Mouse (Mus musculus): ENCODE data around the gene 1700001J03Rik. TPM values are rescaled to one million over a fixed set of nuclear protein-coding genes. Genes with fewer than 3 reads are reported as not detected.

1700001J03Rik gene
- polyA plus RNA-seq, 1 experiment from 2014 or later, result not detected

DNA sequence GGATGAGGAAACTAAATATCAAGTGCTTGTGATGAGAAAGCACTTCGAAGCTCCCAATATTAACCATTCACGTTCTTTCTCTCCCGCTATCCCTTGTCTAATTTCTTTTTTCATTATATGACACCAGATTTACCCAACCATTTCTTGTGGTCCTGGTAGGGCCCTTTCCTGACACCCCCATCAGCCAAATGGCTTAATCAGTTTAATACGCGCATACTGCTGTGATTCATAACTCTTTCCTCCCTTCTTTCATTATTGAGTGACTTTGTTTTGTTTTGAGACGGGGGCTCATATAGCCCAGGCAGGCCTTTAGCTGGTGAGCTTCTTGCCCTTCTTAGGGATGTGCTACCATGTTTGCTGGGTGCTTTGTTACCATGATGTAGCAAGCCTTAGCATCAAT lies 36.6 kb upstream of the 1700001J03Rik start:
- Histone ChIP-seq H3K36me3 (ENCODE audit: control insufficient read depth, insufficient read depth, low read length) (no peaks in the 10 kb centered on the region), H3K4me2 (ENCODE audit: low read depth, low read length) (peak overlapping the region; percentile 67), H3K27me3 (replicated peaks; ENCODE audit: control insufficient read depth, insufficient read depth, low read length) (no peaks in the 10 kb centered on the region), H3K27ac (ENCODE audit: low read length) (peak overlapping the region; percentile 100), H3K9me3 (ENCODE audit: control insufficient read depth, low read length) (no peaks in the 10 kb centered on the region), H3K4me3 (ENCODE audit: low read length) (peak overlapping the region; percentile 88), H3K9ac (ENCODE audit: low read depth, low read length) (peak overlapping the region; percentile 93), H3K4me1 (ENCODE audit: control insufficient read depth, insufficient read depth, low read length) (peaks cover 9% of the 10 kb centered on the region)
- ATAC-seq, result no peak
- 29% methylated on average over 6 of the region's 6 CpGs for WGBS

DNA sequence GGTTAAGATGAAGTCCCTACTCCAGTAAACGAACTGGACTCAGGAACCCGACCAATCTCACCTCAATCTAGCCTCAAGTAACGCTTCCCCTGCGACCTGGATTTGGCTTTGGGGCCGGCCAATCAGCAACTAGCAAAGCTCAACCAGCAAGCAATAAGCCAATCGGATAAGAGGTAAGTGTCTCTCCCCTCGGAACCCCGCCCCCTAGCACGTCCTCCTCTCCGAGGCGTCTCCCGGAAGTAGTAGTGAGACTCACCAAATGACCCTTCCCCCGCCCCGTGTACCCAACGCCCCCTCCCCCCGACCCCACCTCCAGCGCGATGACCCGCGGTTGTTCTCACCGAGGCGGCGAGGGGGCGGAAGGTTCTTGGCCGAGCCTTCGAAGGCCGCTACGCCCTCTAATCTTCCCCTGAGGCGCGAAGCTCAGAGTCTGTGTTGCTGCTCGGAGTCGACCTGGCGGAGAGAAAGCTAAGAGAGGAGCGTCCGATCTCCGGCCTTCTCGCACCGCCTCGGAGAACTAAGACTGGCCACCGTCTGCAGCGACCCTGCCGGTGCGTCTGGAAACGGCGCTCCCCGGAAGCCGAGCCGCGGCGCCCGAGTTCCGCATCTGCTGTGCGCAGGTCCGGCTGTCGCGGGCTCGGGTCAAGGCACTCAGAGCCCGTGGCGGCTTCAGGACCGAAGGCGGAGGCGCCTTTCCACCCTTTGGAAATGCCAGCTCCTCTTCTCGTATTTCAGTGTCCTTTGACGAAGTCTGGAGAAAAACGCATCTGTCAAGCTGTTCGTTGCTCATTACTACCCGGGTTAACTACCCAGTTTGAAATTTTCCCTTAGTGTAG lies 36.0 kb upstream of the 1700001J03Rik start, which contains the start of gene Rnf6:
Gene Rnf6 (minus strand): TSS at position 677 of the 836 bp plus-strand sequence.
- Histone ChIP-seq H3K4me1 (ENCODE audit: control insufficient read depth, insufficient read depth, low read length) (peaks cover 9% of the 10 kb centered on the region), H3K27me3 (replicated peaks; ENCODE audit: control insufficient read depth, insufficient read depth, low read length) (no peaks in the 10 kb centered on the region), H3K4me3 (ENCODE audit: low read length) (peak within 1 kb of the TSS; percentile 88), H3K4me2 (ENCODE audit: low read depth, low read length) (peak within 1 kb of the TSS; percentile 67), H3K9me3 (ENCODE audit: control insufficient read depth, low read length) (no peaks in the 10 kb centered on the region), H3K27ac (ENCODE audit: low read length) (peak within 1 kb of the TSS; percentile 100), H3K9ac (ENCODE audit: low read depth, low read length) (peak within 1 kb of the TSS; percentile 93), H3K36me3 (ENCODE audit: control insufficient read depth, insufficient read depth, low read length) (no peaks in the 10 kb centered on the region)
- ATAC-seq, result peak; percentile 100
- under 1% methylated on average over 67 of the region's 67 CpGs for WGBS

DNA sequence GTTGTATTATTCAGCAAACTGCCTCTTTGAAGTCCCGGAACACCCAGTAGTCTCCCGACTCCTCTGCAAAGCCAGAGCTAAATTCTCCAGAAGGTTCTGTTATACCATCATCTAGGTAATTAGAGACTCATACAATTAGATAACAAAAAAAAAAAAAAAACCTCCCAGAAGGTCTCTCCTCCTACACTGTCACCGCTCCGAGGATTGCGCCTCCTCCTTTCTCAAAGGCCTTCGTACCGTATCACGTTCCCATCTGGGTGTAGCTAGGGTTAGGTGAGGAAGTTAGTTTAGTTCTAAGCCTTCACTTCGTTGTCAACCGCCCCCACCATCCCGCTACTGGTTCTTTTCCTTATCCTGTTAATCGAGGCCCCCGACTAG lies 35.4 kb upstream of the 1700001J03Rik start:
- Histone ChIP-seq H3K36me3 (ENCODE audit: control insufficient read depth, insufficient read depth, low read length) (no peaks in the 10 kb centered on the region), H3K4me1 (ENCODE audit: control insufficient read depth, insufficient read depth, low read length) (peaks cover 9% of the 10 kb centered on the region), H3K27ac (ENCODE audit: low read length) (peak overlapping the region; percentile 100), H3K4me2 (ENCODE audit: low read depth, low read length) (peak overlapping the region; percentile 59), H3K27me3 (replicated peaks; ENCODE audit: control insufficient read depth, insufficient read depth, low read length) (no peaks in the 10 kb centered on the region), H3K4me3 (ENCODE audit: low read length) (peak overlapping the region; percentile 88), H3K9ac (ENCODE audit: low read depth, low read length) (peak overlapping the region; percentile 66), H3K9me3 (ENCODE audit: control insufficient read depth, low read length) (no peaks in the 10 kb centered on the region)
- peak; percentile 78 for ATAC-seq
- WGBS, result 8% methylated on average over 13 of the region's 13 CpGs

DNA sequence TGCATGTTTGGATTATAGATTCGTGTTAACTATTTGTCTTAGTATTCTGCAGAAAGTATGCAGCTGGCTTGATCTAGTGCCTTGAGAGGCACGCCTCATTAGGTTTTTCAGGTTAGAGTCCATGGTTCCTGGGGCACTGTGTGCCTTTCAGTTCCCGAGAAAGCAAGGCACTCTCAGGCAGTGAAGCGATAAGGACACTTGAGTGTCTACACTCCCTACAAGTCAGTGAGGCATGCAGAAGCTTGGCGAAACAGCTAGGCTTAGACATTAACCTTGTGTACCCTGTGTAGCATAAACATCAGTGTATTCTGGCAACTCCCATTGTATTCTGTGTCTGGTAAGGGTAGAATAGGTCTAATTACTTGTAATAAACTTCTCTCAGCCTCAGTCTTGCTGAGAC lies 20.4 kb upstream of the 1700001J03Rik start:
- Histone ChIP-seq H3K27ac (ENCODE audit: low read length) (no peak overlapping the region), H3K27me3 (replicated peaks; ENCODE audit: control insufficient read depth, insufficient read depth, low read length) (no peaks in the 10 kb centered on the region)

DNA sequence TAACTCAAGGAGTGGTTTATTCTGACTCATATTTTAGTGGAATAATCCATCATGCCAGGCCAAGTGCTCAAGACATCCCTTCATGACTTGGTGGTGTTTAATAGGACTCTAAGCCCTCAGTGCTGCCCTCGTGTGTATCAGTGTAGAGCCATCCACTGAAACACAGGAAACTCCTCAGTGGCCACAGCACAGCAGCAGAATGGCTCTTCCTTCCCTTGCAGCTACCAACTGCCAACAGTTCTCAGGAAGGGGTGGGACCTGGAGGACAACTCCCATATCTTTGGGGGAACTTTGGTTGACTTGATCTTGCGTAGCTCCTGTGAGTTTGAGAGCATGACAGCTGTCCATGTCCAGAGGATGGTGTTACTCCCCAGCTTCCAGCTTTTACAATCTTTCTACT lies 18.8 kb upstream of the 1700001J03Rik start:
- Histone ChIP-seq H3K27ac (ENCODE audit: low read length) (no peak overlapping the region), H3K27me3 (replicated peaks; ENCODE audit: control insufficient read depth, insufficient read depth, low read length) (no peaks in the 10 kb centered on the region), H3K4me1 (ENCODE audit: control insufficient read depth, insufficient read depth, low read length) (no peaks in the 10 kb centered on the region), H3K9ac (ENCODE audit: low read depth, low read length) (no peak overlapping the region), H3K36me3 (ENCODE audit: control insufficient read depth, insufficient read depth, low read length) (peaks cover 37% of the 10 kb centered on the region), H3K4me2 (ENCODE audit: low read depth, low read length) (no peak overlapping the region), H3K4me3 (ENCODE audit: low read length) (no peak overlapping the region), H3K9me3 (ENCODE audit: control insufficient read depth, low read length) (no peaks in the 10 kb centered on the region)
- 87% methylated on average over 2 of the region's 2 CpGs for WGBS
- ATAC-seq, result no peak

More for the DNA sequence above, 20.4 kb upstream of the 1700001J03Rik start:
- Histone ChIP-seq H3K4me1 (ENCODE audit: control insufficient read depth, insufficient read depth, low read length) (no peaks in the 10 kb centered on the region), H3K4me3 (ENCODE audit: low read length) (no peak overlapping the region), H3K4me2 (ENCODE audit: low read depth, low read length) (no peak overlapping the region), H3K9me3 (ENCODE audit: control insufficient read depth, low read length) (no peaks in the 10 kb centered on the region), H3K9ac (ENCODE audit: low read depth, low read length) (no peak overlapping the region), H3K36me3 (ENCODE audit: control insufficient read depth, insufficient read depth, low read length) (peaks cover 43% of the 10 kb centered on the region)
- WGBS, result 86% methylated on average over 5 of the region's 5 CpGs
- peak; percentile 65; the same call in 1 of the 2 replicates for ATAC-seq

DNA sequence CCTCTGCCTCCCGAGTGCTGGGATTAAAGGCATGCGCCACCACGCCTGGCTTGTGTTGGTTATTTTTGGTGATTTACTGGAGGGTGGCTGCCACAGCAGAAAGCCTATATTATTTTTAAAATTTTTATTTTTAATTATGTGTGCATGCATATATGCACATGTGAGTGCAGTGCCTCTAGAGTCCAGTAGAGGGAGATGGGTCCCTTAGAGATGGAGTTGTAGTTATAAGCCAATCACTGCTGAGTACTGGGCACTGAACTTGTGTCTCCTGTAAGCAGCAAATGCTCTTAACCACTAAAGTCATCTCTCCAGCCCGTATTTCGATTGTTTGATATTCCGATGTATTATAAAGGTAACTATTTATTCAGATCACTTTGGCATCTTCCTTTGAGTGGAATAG lies 15.5 kb upstream of the 1700001J03Rik start:
- no peak overlapping the region for H3K27ac ChIP-seq (ENCODE audit: low read length)
- no peak overlapping the region for H3K9ac ChIP-seq (ENCODE audit: low read depth, low read length)
- H3K4me2 ChIP-seq (ENCODE audit: low read depth, low read length), result no peak overlapping the region
- 95% methylated on average over 6 of the region's 6 CpGs for WGBS
- no peaks in the 10 kb centered on the region for H3K4me1 ChIP-seq (ENCODE audit: control insufficient read depth, insufficient read depth, low read length)
- H3K9me3 ChIP-seq (ENCODE audit: control insufficient read depth, low read length), result no peaks in the 10 kb centered on the region
- no peaks in the 10 kb centered on the region for H3K27me3 ChIP-seq (replicated peaks; ENCODE audit: control insufficient read depth, insufficient read depth, low read length)
- no peak for ATAC-seq
- no peak overlapping the region for H3K4me3 ChIP-seq (ENCODE audit: low read length)
- H3K36me3 ChIP-seq (ENCODE audit: control insufficient read depth, insufficient read depth, low read length), result peaks cover 11% of the 10 kb centered on the region; the same call in 1 of the 2 replicates

DNA sequence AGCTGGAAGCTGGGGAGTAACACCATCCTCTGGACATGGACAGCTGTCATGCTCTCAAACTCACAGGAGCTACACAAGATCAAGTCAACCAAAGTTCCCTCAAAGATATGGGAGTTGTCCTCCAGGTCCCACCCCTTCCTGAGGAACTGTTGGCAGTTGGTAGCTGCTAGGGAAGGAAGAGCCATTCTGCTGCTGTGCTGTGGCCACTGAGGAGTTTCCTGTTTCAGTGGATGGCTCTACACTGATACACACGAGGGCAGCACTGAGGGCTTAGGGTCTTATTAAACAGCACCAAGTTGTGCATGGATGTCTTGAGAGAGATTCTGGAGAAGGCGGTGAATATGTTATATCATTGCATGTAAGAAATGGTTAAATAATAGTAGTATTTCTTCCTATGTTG lies 14.4 kb upstream of the 1700001J03Rik start:
- no peak overlapping the region for H3K9ac ChIP-seq (ENCODE audit: low read depth, low read length)
- H3K36me3 ChIP-seq (ENCODE audit: control insufficient read depth, insufficient read depth, low read length), result peaks cover 6% of the 10 kb centered on the region; the same call in 1 of the 2 replicates
- H3K27me3 ChIP-seq (replicated peaks; ENCODE audit: control insufficient read depth, insufficient read depth, low read length), result no peaks in the 10 kb centered on the region
- no peaks in the 10 kb centered on the region for H3K9me3 ChIP-seq (ENCODE audit: control insufficient read depth, low read length)
- no peak overlapping the region for H3K4me2 ChIP-seq (ENCODE audit: low read depth, low read length)
- H3K4me3 ChIP-seq (ENCODE audit: low read length), result no peak overlapping the region
- H3K4me1 ChIP-seq (ENCODE audit: control insufficient read depth, insufficient read depth, low read length), result no peaks in the 10 kb centered on the region
- 77% methylated on average over 2 of the region's 2 CpGs for WGBS
- ATAC-seq, result no peak
- no peak overlapping the region for H3K27ac ChIP-seq (ENCODE audit: low read length)

DNA sequence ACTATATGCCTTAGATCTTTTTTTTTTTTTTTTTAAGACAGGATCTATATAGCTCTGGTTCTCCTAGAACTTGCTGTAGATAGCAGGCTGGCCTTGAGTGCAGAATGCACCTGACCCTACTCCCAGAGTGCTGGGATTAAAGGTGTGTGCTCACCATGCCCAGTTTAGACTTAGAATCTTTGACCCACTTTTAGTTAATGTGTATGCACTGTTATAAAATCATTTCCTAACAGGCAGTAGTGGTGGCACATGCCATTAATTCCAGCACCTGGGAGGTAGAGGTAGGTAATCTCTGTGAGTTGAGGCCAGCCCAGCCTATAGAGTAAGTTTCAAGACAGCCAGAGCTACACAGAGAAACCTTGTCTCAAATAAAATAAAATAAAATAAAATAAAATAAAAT lies 14.0 kb upstream of the 1700001J03Rik start:
- Histone ChIP-seq H3K9me3 (ENCODE audit: control insufficient read depth, low read length) (no peaks in the 10 kb centered on the region), H3K9ac (ENCODE audit: low read depth, low read length) (no peak overlapping the region), H3K27ac (ENCODE audit: low read length) (no peak overlapping the region), H3K4me3 (ENCODE audit: low read length) (no peak overlapping the region), H3K4me1 (ENCODE audit: control insufficient read depth, insufficient read depth, low read length) (no peaks in the 10 kb centered on the region), H3K4me2 (ENCODE audit: low read depth, low read length) (no peak overlapping the region), H3K27me3 (replicated peaks; ENCODE audit: control insufficient read depth, insufficient read depth, low read length) (no peaks in the 10 kb centered on the region), H3K36me3 (ENCODE audit: control insufficient read depth, insufficient read depth, low read length) (peaks cover 6% of the 10 kb centered on the region; the same call in 1 of the 2 replicates)
- no peak for ATAC-seq

DNA sequence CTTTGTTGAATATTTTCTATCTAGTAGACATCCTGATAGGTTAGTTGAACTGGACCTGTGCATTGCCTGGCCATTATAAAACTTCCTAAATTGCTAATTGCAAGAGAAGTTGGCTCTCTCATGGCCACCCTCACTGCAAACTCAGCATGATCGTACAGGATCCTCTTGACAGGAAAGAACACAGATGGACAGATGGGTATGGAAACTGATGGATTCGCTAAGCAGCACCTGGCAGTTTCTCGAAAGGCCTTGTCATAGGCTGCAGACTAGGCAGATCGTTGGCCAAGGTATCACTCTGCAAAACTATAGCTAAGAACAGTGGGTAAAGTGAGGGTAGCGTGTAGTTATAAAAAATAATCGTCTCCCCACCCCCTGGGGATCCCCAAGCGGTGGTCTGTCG lies 8.3 kb upstream of the 1700001J03Rik start:
- Histone ChIP-seq H3K27ac (ENCODE audit: low read length) (no peak overlapping the region), H3K4me2 (ENCODE audit: low read depth, low read length) (no peak overlapping the region)
- 80% methylated on average over 8 of the region's 8 CpGs for WGBS

More for the DNA sequence above, 8.3 kb upstream of the 1700001J03Rik start:
- Histone ChIP-seq H3K9me3 (ENCODE audit: control insufficient read depth, low read length) (no peaks in the 10 kb centered on the region), H3K36me3 (ENCODE audit: control insufficient read depth, insufficient read depth, low read length) (no peaks in the 10 kb centered on the region), H3K4me1 (ENCODE audit: control insufficient read depth, insufficient read depth, low read length) (no peaks in the 10 kb centered on the region), H3K9ac (ENCODE audit: low read depth, low read length) (no peak overlapping the region), H3K27me3 (replicated peaks; ENCODE audit: control insufficient read depth, insufficient read depth, low read length) (no peaks in the 10 kb centered on the region), H3K4me3 (ENCODE audit: low read length) (no peak overlapping the region)
- ATAC-seq, result no peak

All from intestine, embryonic 16.5 days (tissue).